Mouse (Mus musculus) thymus, postnatal 4 days (tissue): ENCODE data around the gene Zfp607a.
"Not testable (repeated sequence)": the region's sequence is repeated elsewhere in the genome, so short reads cannot be mapped to it uniquely, and the experiment has no call there.

Experiments
- DNase-seq: peaks from one replicate; pipeline ENCODE4 v3.0.0; 2021

Gene Zfp607a

GRCm38 (mm10) chr7:27857227-27857626 is at the start of gene Zfp607a:
Gene Zfp607a, plus strand, starts transcription at chr7:27857527.
- no peak for DNase-seq

GRCm38 (mm10) chr7:27818526-27819110 is 38.7 kb upstream of the Zfp607a start:
- DNase-seq, result no peak

- DNase-seq, result no peak
Observed at GRCm38 (mm10) chr7:27822611-27823010, 34.7 kb upstream of the Zfp607a start.

GRCm38 (mm10) chr7:27834131-27834530 is 23.2 kb upstream of the Zfp607a start:
- DNase-seq, result no peak

GRCm38 (mm10) chr7:27837896-27838295 is 19.4 kb upstream of the Zfp607a start:
- no peak for DNase-seq

GRCm38 (mm10) chr7:27838323-27839249 is 18.7 kb upstream of the Zfp607a start, which contains the start of gene Zfp59:
Gene Zfp59, plus strand, starts transcription at chr7:27838607.
- peak; percentile 82 for DNase-seq

GRCm38 (mm10) chr7:27839596-27839995 is 17.7 kb upstream of the Zfp607a start:
- DNase-seq, result no peak

- no peak for DNase-seq
Observed at GRCm38 (mm10) chr7:27840104-27840503, 17.2 kb upstream of the Zfp607a start.

- DNase-seq, result no peak
Observed at GRCm38 (mm10) chr7:27859301-27860251, 2.2 kb downstream of the Zfp607a start.

- DNase-seq, result peak; percentile 77
Observed at GRCm38 (mm10) chr7:27860396-27861235, 3.3 kb downstream of the Zfp607a start.

- DNase-seq, result not testable (repeated sequence)
Observed at GRCm38 (mm10) chr7:27862578-27862977, 5.3 kb downstream of the Zfp607a start.

- no peak for DNase-seq
Observed at GRCm38 (mm10) chr7:27881721-27882120, 24.4 kb downstream of the Zfp607a start.

GRCm38 (mm10) chr7:27900601-27901000 is 43.3 kb downstream of the Zfp607a start:
- DNase-seq, result no peak

GRCm38 (mm10) chr7:27905061-27905848 is 47.9 kb downstream of the Zfp607a start:
- DNase-seq, result no peak

GRCm38 (mm10) chr7:27910952-27911351 is 53.6 kb downstream of the Zfp607a start:
- DNase-seq, result not testable (repeated sequence)

- peak; percentile 22 for DNase-seq
Observed at GRCm38 (mm10) chr7:27927041-27927440, 69.7 kb downstream of the Zfp607a start.

GRCm38 (mm10) chr7:27928818-27929695 is 71.7 kb downstream of the Zfp607a start, which contains the start of gene Zfp974:
Gene Zfp974, minus strand, starts transcription at chr7:27929460.
- DNase-seq, result peak; percentile 76
